Mouse (Mus musculus): ENCODE data around the gene Prdm2. TPM values are rescaled to one million over a fixed set of nuclear protein-coding genes. Genes with fewer than 3 reads are reported as not detected.

The Prdm2 gene
- polyA plus RNA-seq, 1 experiment from 2014 or later = 7.0 TPM

GRCm38 (mm10) chr4:143090551-143090950 lies 122.2 kb downstream of the Prdm2 start:
- no peak overlapping the region for H3K4me3 ChIP-seq (ENCODE audit: low read length)
- no peaks in the 10 kb centered on the region for H3K4me1 ChIP-seq (ENCODE audit: control insufficient read depth, insufficient read depth, low read length)
- no peak overlapping the region for H3K27ac ChIP-seq (ENCODE audit: low read length)
- H3K9me3 ChIP-seq (ENCODE audit: control insufficient read depth, low read length) = 0 out of 2 replicates have a peak, but pooled peaks cover 3% of the 10 kb centered on the region
- H3K27me3 ChIP-seq (replicated peaks; ENCODE audit: control insufficient read depth, insufficient read depth, low read length) = no peaks in the 10 kb centered on the region
- H3K4me2 ChIP-seq (ENCODE audit: low read depth, low read length) = no peak overlapping the region
- WGBS = 92% methylated on average over 3 of the region's 3 CpGs
- no peak overlapping the region for H3K9ac ChIP-seq (ENCODE audit: low read depth, low read length)
- no peak for ATAC-seq
- no peaks in the 10 kb centered on the region for H3K36me3 ChIP-seq (ENCODE audit: control insufficient read depth, insufficient read depth, low read length)

- ATAC-seq = no peak
- H3K27ac ChIP-seq (ENCODE audit: low read length) = no peak overlapping the region
- peak overlapping the region; percentile 27 for H3K4me3 ChIP-seq (ENCODE audit: low read length)
- H3K9ac ChIP-seq (ENCODE audit: low read depth, low read length) = peak overlapping the region; percentile 51; the same call in 1 of the 2 replicates
- no peaks in the 10 kb centered on the region for H3K27me3 ChIP-seq (replicated peaks; ENCODE audit: control insufficient read depth, insufficient read depth, low read length)
- H3K4me2 ChIP-seq (ENCODE audit: low read depth, low read length) = peak overlapping the region; percentile 42
- 5% methylated on average over 20 of the region's 20 CpGs for WGBS
- peaks cover 4% of the 10 kb centered on the region; the same call in 1 of the 2 replicates for H3K4me1 ChIP-seq (ENCODE audit: control insufficient read depth, insufficient read depth, low read length)
- H3K36me3 ChIP-seq (ENCODE audit: control insufficient read depth, insufficient read depth, low read length) = no peaks in the 10 kb centered on the region
- no peaks in the 10 kb centered on the region for H3K9me3 ChIP-seq (ENCODE audit: control insufficient read depth, low read length)
These were observed 138.6 kb downstream of the Prdm2 start for GRCm38 (mm10) chr4:143074071-143074765.

- ATAC-seq = no peak
- no peak overlapping the region for H3K4me3 ChIP-seq (ENCODE audit: low read length)
- H3K36me3 ChIP-seq (ENCODE audit: control insufficient read depth, insufficient read depth, low read length) = no peaks in the 10 kb centered on the region
- H3K4me1 ChIP-seq (ENCODE audit: control insufficient read depth, insufficient read depth, low read length) = peaks cover 4% of the 10 kb centered on the region; the same call in 1 of the 2 replicates
- no peak overlapping the region for H3K4me2 ChIP-seq (ENCODE audit: low read depth, low read length)
- H3K9ac ChIP-seq (ENCODE audit: low read depth, low read length) = no peak overlapping the region
- H3K27me3 ChIP-seq (replicated peaks; ENCODE audit: control insufficient read depth, insufficient read depth, low read length) = no peaks in the 10 kb centered on the region
- no peak overlapping the region for H3K27ac ChIP-seq (ENCODE audit: low read length)
- no peaks in the 10 kb centered on the region for H3K9me3 ChIP-seq (ENCODE audit: control insufficient read depth, low read length)
- WGBS = 50% methylated on average over 8 of the region's 8 CpGs
These were observed 141.0 kb downstream of the Prdm2 start for GRCm38 (mm10) chr4:143071791-143072190.

GRCm38 (mm10) chr4:143067006-143067405 lies 145.8 kb downstream of the Prdm2 start:
- H3K9me3 ChIP-seq (ENCODE audit: control insufficient read depth, low read length) = no peaks in the 10 kb centered on the region
- H3K4me2 ChIP-seq (ENCODE audit: low read depth, low read length) = no peak overlapping the region
- WGBS = 87% methylated on average over 9 of the region's 9 CpGs
- H3K4me1 ChIP-seq (ENCODE audit: control insufficient read depth, insufficient read depth, low read length) = no peaks in the 10 kb centered on the region
- no peak overlapping the region for H3K4me3 ChIP-seq (ENCODE audit: low read length)
- no peak overlapping the region for H3K27ac ChIP-seq (ENCODE audit: low read length)
- H3K9ac ChIP-seq (ENCODE audit: low read depth, low read length) = no peak overlapping the region
- no peaks in the 10 kb centered on the region for H3K36me3 ChIP-seq (ENCODE audit: control insufficient read depth, insufficient read depth, low read length)
- ATAC-seq = no peak
- H3K27me3 ChIP-seq (replicated peaks; ENCODE audit: control insufficient read depth, insufficient read depth, low read length) = no peaks in the 10 kb centered on the region

- no peaks in the 10 kb centered on the region for H3K9me3 ChIP-seq (ENCODE audit: control insufficient read depth, low read length)
- no peaks in the 10 kb centered on the region for H3K4me1 ChIP-seq (ENCODE audit: control insufficient read depth, insufficient read depth, low read length)
- H3K27ac ChIP-seq (ENCODE audit: low read length) = no peak overlapping the region
- 77% methylated on average over 12 of the region's 12 CpGs for WGBS
- H3K9ac ChIP-seq (ENCODE audit: low read depth, low read length) = no peak overlapping the region
- H3K4me2 ChIP-seq (ENCODE audit: low read depth, low read length) = no peak overlapping the region
- H3K27me3 ChIP-seq (replicated peaks; ENCODE audit: control insufficient read depth, insufficient read depth, low read length) = no peaks in the 10 kb centered on the region
- no peaks in the 10 kb centered on the region for H3K36me3 ChIP-seq (ENCODE audit: control insufficient read depth, insufficient read depth, low read length)
- H3K4me3 ChIP-seq (ENCODE audit: low read length) = no peak overlapping the region
- peak; percentile 46; the same call in 1 of the 2 replicates for ATAC-seq
These were observed 153.9 kb downstream of the Prdm2 start for GRCm38 (mm10) chr4:143058765-143059344.

Small RNAs within 50 kb of the gene (microRNA-seq; reads per million reads assigned to microRNA genes)
- 2.7 reads per million, percentile 6 among the genes with 10 or more reads in this experiment for gene Mir7021

Other genes starting within 250 kb of the Prdm2 start
- gene Pdpn, start 86.6 kb upstream of the Prdm2 start, polyA plus RNA-seq (2015; fragmentation: Nextera tagmentation; extraction: Ambion mirVana) = 22.3 and 22.6 TPM in 2 replicates
- not detected in 2 replicates for gene Lrrc38, start 136.8 kb upstream of the Prdm2 start, polyA plus RNA-seq (2015; fragmentation: Nextera tagmentation; extraction: Ambion mirVana)
- gene Pramel1, start 181.4 kb upstream of the Prdm2 start, polyA plus RNA-seq (2015; fragmentation: Nextera tagmentation; extraction: Ambion mirVana) = not detected in 2 replicates
- 12.5 and 13.9 TPM in 2 replicates for gene Pramef8, start 199.4 kb upstream of the Prdm2 start, polyA plus RNA-seq (2015; fragmentation: Nextera tagmentation; extraction: Ambion mirVana)
- gene Oog4, start 237.3 kb upstream of the Prdm2 start, polyA plus RNA-seq (2015; fragmentation: Nextera tagmentation; extraction: Ambion mirVana) = not detected in 2 replicates

Measured in intestine, embryonic 16.5 days (tissue).